Mouse (Mus musculus) MEL (cell line): ENCODE measurements at regions not wholly inside any gene's neighbourhood (a gene's known extent, or its start where the extent isn't known, plus 50 kb on each side); places are given as distances from the start of the nearest gene placed in this dataset.

Experiments used
- DNase-seq: peaks from one replicate; pipeline ENCODE4 v3.0.0; 2011; ENCODE audit warnings: low read depth, low spot score
- H3K27ac ChIP-seq: 2 replicates; pipeline ENCODE4 v1.5.1; 2012; ENCODE audit warnings: low read depth, mild to moderate bottlenecking, control low read depth, low read length, moderate library complexity; ENCODE audit not compliant: control insufficient read depth
- H3K27me3 ChIP-seq, 2 experiments: fragments of 150-350 bp in 1 of 2; sonication (generic) in 1 of 2; 2 replicates each; pipeline ENCODE4 v1.6.1; 2012; ENCODE audit warnings: low read length in 2 of 2, mild to moderate bottlenecking in 2 of 2, improper control_type of control experiment in 1 of 2, moderate library complexity in 1 of 2; ENCODE audit not compliant: insufficient read depth in 2 of 2, control insufficient read depth in 1 of 2
- H3K36me3 ChIP-seq, 2 experiments: 2 replicates each; pipeline ENCODE4 v1.6.1; 2012 to 2014; ENCODE audit warnings: low read length in 2 of 2, improper control_type of control experiment in 1 of 2, inconsistent platforms in 1 of 2, mild to moderate bottlenecking in 1 of 2; ENCODE audit not compliant: insufficient read depth in 2 of 2, control insufficient read depth in 1 of 2
- H3K4me1 ChIP-seq, 2 experiments: fragments of 150-350 bp in 1 of 2; sonication (generic) in 1 of 2; 2 replicates each; pipeline ENCODE4 v1.6.1; 2012; ENCODE audit warnings: low read length in 2 of 2, improper control_type of control experiment in 1 of 2, mild to moderate bottlenecking in 1 of 2; ENCODE audit not compliant: insufficient read depth in 2 of 2, control insufficient read depth in 1 of 2
- H3K4me3 ChIP-seq, 2 experiments: fragments of 150-350 bp in 1 of 2; sonication (generic) in 1 of 2; 2 replicates each; pipeline ENCODE4 v1.5.1; 2012; ENCODE audit warnings: low read depth in 2 of 2, low read length in 2 of 2, mild to moderate bottlenecking in 2 of 2, moderate library complexity in 2 of 2, control low read depth in 1 of 2, improper control_type of control experiment in 1 of 2; ENCODE audit not compliant: control insufficient read depth in 1 of 2, insufficient read depth in 1 of 2
- H3K79me2 ChIP-seq: 2 replicates; pipeline ENCODE4 v1.6.1; 2012; ENCODE audit warnings: mild to moderate bottlenecking, low read length, moderate library complexity; ENCODE audit not compliant: control insufficient read depth, poor library complexity, insufficient read depth
- H3K9ac ChIP-seq: 2 replicates; pipeline ENCODE4 v1.6.1; 2012; ENCODE audit warnings: low read depth, mild to moderate bottlenecking, control low read depth, low read length, moderate library complexity; ENCODE audit not compliant: control insufficient read depth, poor library complexity, severe bottlenecking
- H3K9me3 ChIP-seq: fragments of 150-350 bp; sonication (generic); replicated peaks from 2 replicates; pipeline ENCODE4 v1.6.1; 2012; ENCODE audit warnings: mild to moderate bottlenecking, low read length, improper control_type of control experiment, moderate library complexity; ENCODE audit not compliant: insufficient read depth
- BHLHE40 ChIP-seq: IDR thresholded peaks from 2 replicates; pipeline ENCODE4 v1.6.1; 2012; ENCODE audit warnings: low read depth, mild to moderate bottlenecking, inconsistent platforms, low read length, improper control_type of control experiment, borderline replicate concordance
- CHD2 ChIP-seq: IDR thresholded peaks from 2 replicates; pipeline ENCODE4 v1.6.1; 2011; ENCODE audit warnings: low read length, improper control_type of control experiment
- E2F4 ChIP-seq: IDR thresholded peaks from 2 replicates; pipeline ENCODE4 v1.6.1; 2011; ENCODE audit warnings: low read depth, low read length, improper control_type of control experiment, borderline replicate concordance
- ELF1 ChIP-seq: IDR thresholded peaks from 2 replicates; pipeline ENCODE4 v1.6.1; 2014; ENCODE audit warnings: low read depth, mild to moderate bottlenecking, inconsistent platforms, low read length, improper control_type of control experiment, moderate library complexity
- EP300 ChIP-seq, 2 experiments: IDR thresholded peaks; 2 replicates each; pipeline ENCODE4 v1.6.1; 2011; ENCODE audit warnings: improper control_type of control experiment in 2 of 2, low read length in 2 of 2, low read depth in 1 of 2, mild to moderate bottlenecking in 1 of 2
- GABPA ChIP-seq: IDR thresholded peaks from 2 replicates; pipeline ENCODE4 v1.6.1; 2012; ENCODE audit warnings: low read depth, mild to moderate bottlenecking, inconsistent platforms, low read length, improper control_type of control experiment, moderate library complexity
- GATA1 ChIP-seq: IDR thresholded peaks from 2 replicates; pipeline ENCODE4 v1.6.1; 2011; ENCODE audit warnings: low read depth, low read length, improper control_type of control experiment
- HCFC1 ChIP-seq: IDR thresholded peaks from 2 replicates; pipeline ENCODE4 v1.6.1; 2012; ENCODE audit warnings: low read depth, mild to moderate bottlenecking, inconsistent platforms, low read length, improper control_type of control experiment, moderate library complexity
- JUND ChIP-seq: IDR thresholded peaks from 2 replicates; pipeline ENCODE4 v1.6.1; 2011; ENCODE audit warnings: low read depth, mild to moderate bottlenecking, improper control_type of control experiment, low read length
- MAFK ChIP-seq: IDR thresholded peaks from 2 replicates; pipeline ENCODE4 v1.6.1; 2011; ENCODE audit warnings: low read depth, mild to moderate bottlenecking, low read length, improper control_type of control experiment, borderline replicate concordance
- MAZ ChIP-seq: IDR thresholded peaks from 2 replicates; pipeline ENCODE4 v1.6.1; 2012; ENCODE audit warnings: low read depth, mild to moderate bottlenecking, inconsistent platforms, low read length, improper control_type of control experiment
- MYC ChIP-seq: IDR thresholded peaks from 2 replicates; pipeline ENCODE4 v1.6.1; 2011; ENCODE audit warnings: low read depth, mild to moderate bottlenecking, low read length, improper control_type of control experiment, moderate library complexity
- NRF1 ChIP-seq: IDR thresholded peaks from 2 replicates; pipeline ENCODE4 v1.6.1; 2014; ENCODE audit warnings: low read depth, mild to moderate bottlenecking, inconsistent platforms, low read length, improper control_type of control experiment, moderate library complexity; ENCODE audit not compliant: poor library complexity, insufficient read depth, severe bottlenecking
- POLR2A ChIP-seq, 2 experiments: IDR thresholded peaks; 2 replicates each; pipeline ENCODE4 v1.6.1; 2011 to 2012; ENCODE audit warnings: low read length in 2 of 2, mild to moderate bottlenecking in 2 of 2, control low read depth in 1 of 2, improper control_type of control experiment in 1 of 2, low read depth in 1 of 2, moderate library complexity in 1 of 2; ENCODE audit not compliant: control insufficient read depth in 1 of 2, insufficient read depth in 1 of 2, poor library complexity in 1 of 2
- POLR2AphosphoS2 ChIP-seq: IDR thresholded peaks from 2 replicates; pipeline ENCODE4 v1.6.1; 2011; ENCODE audit warnings: low read length, improper control_type of control experiment
- SIN3A ChIP-seq: IDR thresholded peaks from 2 replicates; pipeline ENCODE4 v1.6.1; 2012; ENCODE audit warnings: low read length, improper control_type of control experiment, inconsistent platforms
- SMC3 ChIP-seq: IDR thresholded peaks from 2 replicates; pipeline ENCODE4 v1.6.1; 2011; ENCODE audit warnings: low read depth, low read length, improper control_type of control experiment
- ZNF384 ChIP-seq: IDR thresholded peaks from 2 replicates; pipeline ENCODE4 v1.6.1; 2012; ENCODE audit warnings: low read depth, mild to moderate bottlenecking, inconsistent platforms, low read length, improper control_type of control experiment

- no peak for DNase-seq
- Histone ChIP-seq H3K4me3 (no peak overlapping the region), H3K79me2 (no peaks in the 10 kb centered on the region), H3K27me3 (peaks cover 1 to 2% of the 10 kb centered on the region in 2 experiments; a peak in 3 of 4 replicates), H3K27ac (no peak overlapping the region), H3K4me1 (no peaks in the 10 kb centered on the region), H3K9me3 (no peaks in the 10 kb centered on the region), H3K36me3 (no peaks in the 10 kb centered on the region), H3K9ac (no peak overlapping the region)
- TF ChIP-seq E2F4, result no peak
- TF ChIP-seq ELF1, result no peak
- no peak for TF ChIP-seq ZNF384
- TF ChIP-seq GATA1, result no peak
- no peak for TF ChIP-seq GABPA
- TF ChIP-seq MAFK, result no peak
- no peak for TF ChIP-seq NRF1
- TF ChIP-seq JUND, result no peak
- TF ChIP-seq POLR2A (IDR thresholded peaks at IDR 0.05; ENCODE audit: control insufficient read depth in 1 of 2, insufficient read depth in 1 of 2, low read depth in 1 of 2, low read length in 2 of 2, poor library complexity in 1 of 2), result no peak
- no peak for TF ChIP-seq MAZ
- TF ChIP-seq SMC3, result no peak
- no peak for TF ChIP-seq MYC
- TF ChIP-seq POLR2AphosphoS2, result no peak
- TF ChIP-seq CHD2, result no peak
- no peak for TF ChIP-seq SIN3A
- no peak for TF ChIP-seq HCFC1
- no peak for TF ChIP-seq BHLHE40
Measured at GRCm38 (mm10) chr11:26726969-26727368, 133.2 kb upstream of the Vrk2 start.

- Histone ChIP-seq H3K4me3 (no peak overlapping the region), H3K36me3 (no peaks in the 10 kb centered on the region), H3K9ac (no peak overlapping the region), H3K79me2 (no peaks in the 10 kb centered on the region), H3K9me3 (no peaks in the 10 kb centered on the region), H3K4me1 (no peaks in the 10 kb centered on the region), H3K27me3 (peaks cover 1 to 2% of the 10 kb centered on the region in 2 experiments; a peak in 3 of 4 replicates), H3K27ac (no peak overlapping the region)
- no peak for DNase-seq
- no peak for TF ChIP-seq EP300 (IDR thresholded peaks at IDR 0.05; ENCODE audit: low read depth in 1 of 2, low read length in 2 of 2)
- TF ChIP-seq NRF1, result no peak
- TF ChIP-seq, all 39 proteins: peak for 0
Measured at GRCm38 (mm10) chr11:26724963-26725721, 131.3 kb upstream of the Vrk2 start.
